Comparison of ENCODE assay signal across 15 mouse cellular contexts in genomic region chr19:60872272-60872671, GRCm38 (mm10). TPM values are rescaled to one million over a fixed set of nuclear protein-coding genes. Genes with fewer than 3 reads are reported as not detected.
A peak's percentile ranks its signal among the peaks of the same experiment; 100 is the strongest.
DNase-seq lines count a peak whose midpoint lies in the region; ATAC-seq and TF ChIP-seq lines count a peak whose summit lies in the region.
"Had no signal": no experiment of that assay in that cellular context is flagged by ENCODE, and none has a peak within 500 bp of the region (broad histone marks: within the 10 kb centered on the region; RNA-seq: fewer than 3 reads in every experiment).

No protein-coding gene starts in this region.

- ATAC-seq in heart, embryonic 13.5 days (ENCODE audit: extremely low read depth, insufficient number of reproducible peaks, low FRiP score, low TSS enrichment), result no peak
- ATAC-seq in megakaryocyte-erythroid progenitor cell, adult 5-6 weeks (replicated peaks; ENCODE audit: low FRiP score, low TSS enrichment, poor library complexity, severe bottlenecking), result peak; percentile 65
- ATAC-seq in neural tube, embryonic 15.5 days (ENCODE audit: low FRiP score), result no peak

- H3K36me3 ChIP-seq in heart, embryonic 13.5 days, result peaks cover 46% of the 10 kb centered on the region
- peaks cover 17% of the 10 kb centered on the region for H3K36me3 ChIP-seq in neural tube, embryonic 15.5 days

- DNase-seq in heart, postnatal 10 days, result no peak
- peak; percentile 56 for DNase-seq in liver
- no peak for DNase-seq in adrenal gland, postnatal 10 days
- no peak for DNase-seq in layer of hippocampus, adult 18-20 months (ENCODE audit: low spot score in 2 of 2)
- DNase-seq: adrenal gland, postnatal 14 days; cerebellum, postnatal 25 days; heart, postnatal 4 days; lung, postnatal 36 days; right cerebral cortex, postnatal 25 days had no signal

- H3K9ac ChIP-seq in heart, embryonic 13.5 days, result 0 out of 2 replicates have a peak overlapping the region, but pooled peaks have one; percentile 24
- H3K9ac ChIP-seq in neural tube, embryonic 15.5 days (replicated peaks), result no peak overlapping the region
- H3K9ac ChIP-seq: embryonic facial prominence, embryonic 12.5 days; limb, embryonic 15.5 days had no signal

- H3K4me3 ChIP-seq in heart, embryonic 13.5 days, result peak overlapping the region; percentile 82
- peak overlapping the region; percentile 36 for H3K4me3 ChIP-seq in bone marrow, adult 2 months (replicated peaks; ENCODE audit: control insufficient read depth, low read depth, low read length)
- H3K4me3 ChIP-seq in neural tube, embryonic 15.5 days (replicated peaks), result no peak overlapping the region
- H3K4me3 ChIP-seq: embryonic facial prominence, embryonic 12.5 days; limb, embryonic 15.5 days had no signal

- peak overlapping the region; percentile 76 for H3K4me2 ChIP-seq in heart, embryonic 13.5 days
- H3K4me2 ChIP-seq in neural tube, embryonic 15.5 days, result no peak overlapping the region
- H3K4me2 ChIP-seq: embryonic facial prominence, embryonic 12.5 days; limb, embryonic 15.5 days had no signal

- TF ChIP-seq POLR2A in bone marrow, adult 2 months (IDR thresholded peaks at IDR 0.05; ENCODE audit: borderline replicate concordance, control insufficient read depth, low read depth, low read length), result no peak

- 8% methylated on average over 1 of the region's 1 CpGs for WGBS in heart, embryonic 13.5 days
- WGBS in bone marrow, adult 2 months, result 16% methylated on average over 1 of the region's 1 CpGs
- WGBS in neural tube, embryonic 15.5 days, result 79% methylated on average over 1 of the region's 1 CpGs

- intact Hi-C loops in heart, postnatal 10 days (cut with DNase I), result no loop called here

- peaks cover 26% of the 10 kb centered on the region for H3K4me1 ChIP-seq in heart, embryonic 13.5 days
- H3K4me1 ChIP-seq in bone marrow, adult 2 months (ENCODE audit: control insufficient read depth, insufficient read depth, low read length), result no peaks in the 10 kb centered on the region; the same call in 1 of the 2 replicates
- H3K4me1 ChIP-seq in neural tube, embryonic 15.5 days, result peaks cover 8% of the 10 kb centered on the region

- H3K27me3 ChIP-seq in heart, embryonic 13.5 days (replicated peaks), result no peaks in the 10 kb centered on the region
- no peaks in the 10 kb centered on the region for H3K27me3 ChIP-seq in neural tube, embryonic 15.5 days (replicated peaks)
- H3K27me3 ChIP-seq: embryonic facial prominence, embryonic 12.5 days; limb, embryonic 15.5 days had no signal

- H3K9me3 ChIP-seq in heart, embryonic 13.5 days, result no peaks in the 10 kb centered on the region
- H3K9me3 ChIP-seq in neural tube, embryonic 15.5 days (replicated peaks), result no peaks in the 10 kb centered on the region
- H3K9me3 ChIP-seq: embryonic facial prominence, embryonic 12.5 days; limb, embryonic 15.5 days had no signal

- H3K27ac ChIP-seq in heart, embryonic 13.5 days (replicated peaks), result peak overlapping the region; percentile 91
- H3K27ac ChIP-seq in bone marrow, adult 2 months (ENCODE audit: control insufficient read depth, insufficient read depth, low read depth, low read length, poor library complexity), result no peak overlapping the region
- H3K27ac ChIP-seq in neural tube, embryonic 15.5 days (replicated peaks), result no peak overlapping the region
- H3K27ac ChIP-seq: embryonic facial prominence, embryonic 12.5 days; limb, embryonic 15.5 days had no signal

- TF ChIP-seq CTCF in bone marrow, adult 2 months (IDR thresholded peaks at IDR 0.05; ENCODE audit: control insufficient read depth, insufficient read depth, low read length), result no peak

RNA-seq across cellular contexts. Expression of gene Prdx3, which starts 2.1 kb away (rescaled TPM):
- 159 and 171 TPM in 2 replicates for polyA plus RNA-seq in heart, embryonic 13.5 days (2015; fragmentation: Nextera tagmentation; extraction: Ambion mirVana)
- total RNA-seq in heart, postnatal 10 days (2021), result 100 to 1,000 TPM; 248 to 255 TPM
- 72.6 and 93.5 TPM in 2 replicates for polyA plus RNA-seq in bone marrow, adult 2 months (2011; ENCODE audit: insufficient read depth, insufficient read length, low replicate concordance, missing spikeins)
- total RNA-seq in megakaryocyte-erythroid progenitor cell, adult 5-6 weeks (2014; fragmentation: Nextera tagmentation), result 200 and 207 TPM in 2 replicates
- 228 and 245 TPM in 2 replicates for total RNA-seq in megakaryocyte-erythroid progenitor cell, adult 5-6 weeks (2017)
- total RNA-seq in adrenal gland, postnatal 10 days (2021), result 100 to 1,000 TPM; 406 to 429 TPM
- 132 and 133 TPM in 2 replicates for polyA plus RNA-seq in neural tube, embryonic 15.5 days (2015; fragmentation: Nextera tagmentation; extraction: Ambion mirVana)
- 10 to 100 TPM; 73.4 to 75.1 TPM for total RNA-seq in layer of hippocampus, adult 18-20 months (2021)

RNA-seq across cellular contexts. Expression of gene Sfxn4, which starts 11.0 kb away (rescaled TPM):
- 6.9 and 7.2 TPM in 2 replicates for polyA plus RNA-seq in heart, embryonic 13.5 days (2015; fragmentation: Nextera tagmentation; extraction: Ambion mirVana)
- total RNA-seq in heart, postnatal 10 days (2021), result 1 to 10 TPM; 5.0 to 7.6 TPM
- polyA plus RNA-seq in bone marrow, adult 2 months (2011; ENCODE audit: insufficient read depth, insufficient read length, low replicate concordance, missing spikeins), result 6.5 and 9.7 TPM in 2 replicates
- 2.4 and 3.2 TPM in 2 replicates for total RNA-seq in megakaryocyte-erythroid progenitor cell, adult 5-6 weeks (2014; fragmentation: Nextera tagmentation)
- total RNA-seq in megakaryocyte-erythroid progenitor cell, adult 5-6 weeks (2017), result 2.8 and 4.2 TPM in 2 replicates
- 1 to 10 TPM; 4.1 to 6.4 TPM for total RNA-seq in adrenal gland, postnatal 10 days (2021)
- polyA plus RNA-seq in neural tube, embryonic 15.5 days (2015; fragmentation: Nextera tagmentation; extraction: Ambion mirVana), result 11.0 and 13.0 TPM in 2 replicates
- total RNA-seq in layer of hippocampus, adult 18-20 months (2021), result 10 to 100 TPM; 12.5 to 17.8 TPM

RNA-seq across cellular contexts. Expression of gene Grk5, which starts 17.3 kb away (rescaled TPM):
- 3.4 and 3.7 TPM in 2 replicates for polyA plus RNA-seq in heart, embryonic 13.5 days (2015; fragmentation: Nextera tagmentation; extraction: Ambion mirVana)
- total RNA-seq in heart, postnatal 10 days (2021), result 10 to 100 TPM; 26.3 to 28.3 TPM
- 1.8 and 7.2 TPM in 2 replicates for polyA plus RNA-seq in bone marrow, adult 2 months (2011; ENCODE audit: insufficient read depth, insufficient read length, low replicate concordance, missing spikeins)
- 1.4 and 1.9 TPM in 2 replicates for total RNA-seq in megakaryocyte-erythroid progenitor cell, adult 5-6 weeks (2014; fragmentation: Nextera tagmentation)
- total RNA-seq in megakaryocyte-erythroid progenitor cell, adult 5-6 weeks (2017), result 2.1 and 4.0 TPM in 2 replicates
- total RNA-seq in adrenal gland, postnatal 10 days (2021), result 10 to 100 TPM; 13.1 to 14.6 TPM
- 2.6 and 2.8 TPM in 2 replicates for polyA plus RNA-seq in neural tube, embryonic 15.5 days (2015; fragmentation: Nextera tagmentation; extraction: Ambion mirVana)
- 10 to 100 TPM; 10.4 to 12.4 TPM for total RNA-seq in layer of hippocampus, adult 18-20 months (2021)
